Mouse (Mus musculus) liver, embryonic 14.5 days (tissue): ENCODE data around the gene Zfp398.

Experiments used
- CTCF ChIP-seq: IDR thresholded peaks from 2 replicates; pipeline ENCODE4 v1.5.1; 2016; ENCODE audit warnings: antibody characterized with exemption, low read depth, control low read depth
- EP300 ChIP-seq: IDR thresholded peaks from 2 replicates; pipeline ENCODE4 v1.6.1; 2016; ENCODE audit warnings: antibody characterized with exemption, low read depth

DNA sequence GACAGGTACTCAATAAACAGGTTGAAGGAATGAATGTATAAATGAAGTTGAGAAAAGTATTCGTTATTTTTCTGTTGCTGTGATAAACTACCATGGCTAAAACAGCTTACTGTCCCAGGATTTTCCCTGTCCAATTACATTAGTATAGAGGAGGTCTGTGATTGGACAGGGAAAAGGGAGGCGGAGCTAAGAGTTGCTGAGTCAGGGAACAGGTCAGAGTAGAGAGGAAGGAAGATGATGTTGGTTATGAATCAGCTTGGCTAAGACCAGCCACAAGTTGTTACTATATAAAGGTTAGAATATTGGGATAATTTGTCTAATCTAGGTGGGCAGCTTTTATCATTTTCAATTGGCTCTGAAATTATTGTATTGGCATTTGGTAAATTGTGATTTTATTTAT is 44.7 kb upstream of the Zfp398 start:
- TF ChIP-seq CTCF (no peak), EP300 (no peak)
